Mouse (Mus musculus) lung, postnatal 0 days (tissue): Measurements from ENCODE around the gene Nfix.

Source experiments
- CTCF ChIP-seq: IDR thresholded peaks from 2 replicates; pipeline ENCODE4 v1.5.1; 2016; ENCODE audit warnings: antibody characterized with exemption, mild to moderate bottlenecking
- EP300 ChIP-seq: IDR thresholded peaks from 2 replicates; pipeline ENCODE4 v1.6.1; 2016; ENCODE audit warnings: antibody characterized with exemption, mild to moderate bottlenecking, control low read depth

- TF ChIP-seq CTCF (no peak), EP300 (no peak)
Measured at GRCm38 (mm10) chr8:84766422-84766821, 33.7 kb downstream of the Nfix start.
